Mouse (Mus musculus) bone marrow, adult 2 months (tissue): ENCODE results near the gene Ndufaf2. TPM values are rescaled to one million over a fixed set of nuclear protein-coding genes. Genes with fewer than 3 reads are reported as not detected.

Experiments used
- H3K27ac ChIP-seq: fragments of 200-500 bp; 2 replicates; pipeline ENCODE4 v1.5.1; 2012; ENCODE audit warnings: low read depth, mild to moderate bottlenecking, control low read depth, inconsistent platforms, low read length; ENCODE audit not compliant: control insufficient read depth, poor library complexity, insufficient read depth
- H3K4me1 ChIP-seq: fragments of 200-500 bp; 2 replicates; pipeline ENCODE4 v1.6.1; 2011; ENCODE audit warnings: low read length; ENCODE audit not compliant: control insufficient read depth, insufficient read depth
- H3K4me3 ChIP-seq: fragments of 200-500 bp; replicated peaks from 2 replicates; pipeline ENCODE3; 2011; ENCODE audit warnings: mild to moderate bottlenecking, low read depth, low read length, control low read depth; ENCODE audit not compliant: control insufficient read depth
- CTCF ChIP-seq: fragments of 200-500 bp; IDR thresholded peaks from 2 replicates; pipeline ENCODE4 v1.5.1; 2011; ENCODE audit warnings: low read length, control low read depth; ENCODE audit not compliant: control insufficient read depth, insufficient read depth
- POLR2A ChIP-seq: fragments of 200-500 bp; IDR thresholded peaks from 2 replicates; pipeline ENCODE4 v1.6.1; 2011; ENCODE audit warnings: low read depth, mild to moderate bottlenecking, control low read depth, low read length, borderline replicate concordance; ENCODE audit not compliant: control insufficient read depth
- WGBS: fragments of 180-500 bp; shearing (Covaris S2); methylation state at CpG from one replicate; pipeline ENCODE4 v1.1.7; 2018; 5-methylcytosine and 5-hydroxymethylcytosine counted together
- polyA plus RNA-seq: library from polyadenylated mRNA; stranded (reverse); fragments of >200 nt; gene quantifications from 2 replicates; pipeline ENCODE4 v1.2.4, GENCODE M21; 2011; ENCODE audit warnings: low replicate concordance; ENCODE audit not compliant: missing spikeins, insufficient read depth, insufficient read length

The Ndufaf2 gene
- polyA plus RNA-seq, 1 experiment, result 20.7 TPM

- no peak overlapping the region for H3K27ac ChIP-seq
- H3K4me3 ChIP-seq, result no peak overlapping the region
- 85% methylated on average over 7 of the region's 7 CpGs for whole genome bisulfite sequencing
- no peak for TF ChIP-seq POLR2A
- no peak for TF ChIP-seq CTCF
- H3K4me1 ChIP-seq, result no peaks in the 10 kb centered on the region
Measured at GRCm38 (mm10) chr13:108092290-108092689, 66.1 kb downstream of the Ndufaf2 start.

GRCm38 (mm10) chr13:108086724-108087123 is 71.7 kb downstream of the Ndufaf2 start:
- Histone ChIP-seq H3K4me1 (no peaks in the 10 kb centered on the region), H3K4me3 (no peak overlapping the region), H3K27ac (no peak overlapping the region)
- no peak for TF ChIP-seq POLR2A
- TF ChIP-seq CTCF, result no peak
- 86% methylated on average over 4 of the region's 4 CpGs for WGBS

- no peak overlapping the region for H3K27ac ChIP-seq
- no peak overlapping the region for H3K4me3 ChIP-seq
- no peaks in the 10 kb centered on the region; the same call in 1 of the 2 replicates for H3K4me1 ChIP-seq
- WGBS, result 86% methylated on average over 5 of the region's 5 CpGs
- no peak for TF ChIP-seq POLR2A
Measured at GRCm38 (mm10) chr13:108086036-108086435, 72.4 kb downstream of the Ndufaf2 start.

- Histone ChIP-seq H3K4me1 (no peaks in the 10 kb centered on the region; the same call in 1 of the 2 replicates), H3K4me3 (no peak overlapping the region), H3K27ac (no peak overlapping the region)
- 95% methylated on average over 4 of the region's 4 CpGs for WGBS
- TF ChIP-seq POLR2A (no peak), CTCF (no peak)
Measured at GRCm38 (mm10) chr13:108084086-108084485, 74.3 kb downstream of the Ndufaf2 start.

GRCm38 (mm10) chr13:108077901-108078300 is 80.5 kb downstream of the Ndufaf2 start:
- H3K4me3 ChIP-seq, result no peak overlapping the region
- WGBS, result 70% methylated on average over 4 of the region's 4 CpGs
- no peak overlapping the region for H3K27ac ChIP-seq
- no peak for TF ChIP-seq CTCF
- no peak for TF ChIP-seq POLR2A
- H3K4me1 ChIP-seq, result no peaks in the 10 kb centered on the region; the same call in 1 of the 2 replicates

GRCm38 (mm10) chr13:108077476-108077875 is 80.9 kb downstream of the Ndufaf2 start:
- TF ChIP-seq POLR2A (no peak), CTCF (no peak)
- Histone ChIP-seq H3K27ac (no peak overlapping the region), H3K4me1 (no peaks in the 10 kb centered on the region; the same call in 1 of the 2 replicates), H3K4me3 (no peak overlapping the region)
- 35% methylated on average over 6 of the region's 6 CpGs for WGBS

GRCm38 (mm10) chr13:108070171-108070570 is 88.3 kb downstream of the Ndufaf2 start:
- Histone ChIP-seq H3K4me3 (no peak overlapping the region), H3K4me1 (no peaks in the 10 kb centered on the region), H3K27ac (no peak overlapping the region)
- TF ChIP-seq CTCF (no peak), POLR2A (no peak)
- 87% methylated on average over 10 of the region's 10 CpGs for WGBS

GRCm38 (mm10) chr13:108069151-108069550 is 89.3 kb downstream of the Ndufaf2 start:
- H3K4me3 ChIP-seq, result no peak overlapping the region
- no peak for TF ChIP-seq POLR2A
- no peaks in the 10 kb centered on the region for H3K4me1 ChIP-seq
- WGBS, result 58% methylated on average over 4 of the region's 4 CpGs
- H3K27ac ChIP-seq, result no peak overlapping the region

GRCm38 (mm10) chr13:108066021-108066420 is 92.4 kb downstream of the Ndufaf2 start:
- TF ChIP-seq CTCF, result no peak
- no peak for TF ChIP-seq POLR2A
- WGBS, result 39% methylated on average over 2 of the region's 2 CpGs
- Histone ChIP-seq H3K27ac (no peak overlapping the region), H3K4me1 (no peaks in the 10 kb centered on the region), H3K4me3 (no peak overlapping the region)
